Mouse (Mus musculus) intestine, embryonic 14.5 days (tissue): ENCODE measurements at regions not wholly inside any gene's neighbourhood (a gene's known extent, or its start where the extent isn't known, plus 50 kb on each side); places are given as distances from the start of the nearest gene placed in this dataset.
A peak's percentile ranks its signal among the peaks of the same experiment; 100 is the strongest.

Experiments used
- ATAC-seq: fragments of 200-750 bp; cut with Nextera tagmentation; replicated peaks from 2 replicates; pipeline ENCODE4 v1.8.0; 2017; ENCODE audit warnings: low read depth, moderate number of reproducible peaks, moderate TSS enrichment, moderate library complexity; ENCODE audit not compliant: low FRiP score, low TSS enrichment
- DNase-seq: peaks from one replicate; pipeline ENCODE4 v3.0.0-alpha.2; 2018; ENCODE audit warnings: low spot score
- H3K27ac ChIP-seq: fragments of 300-500 bp; sonication (generic); 2 replicates; pipeline ENCODE4 v1.5.1; 2014; ENCODE audit warnings: low read depth, mild to moderate bottlenecking, control low read depth
- H3K27me3 ChIP-seq: fragments of 300-500 bp; sonication (generic); replicated peaks from 2 replicates; pipeline ENCODE4 v1.6.1; 2014; ENCODE audit warnings: low read length, control low read depth; ENCODE audit not compliant: control insufficient read depth, insufficient read depth
- H3K36me3 ChIP-seq: fragments of 300-500 bp; sonication (generic); 2 replicates; pipeline ENCODE4 v1.6.1; 2014; ENCODE audit warnings: low read length, control low read depth; ENCODE audit not compliant: control insufficient read depth, insufficient read depth
- H3K4me1 ChIP-seq: fragments of 300-500 bp; sonication (generic); replicated peaks from 2 replicates; pipeline ENCODE4 v1.6.1; 2014; ENCODE audit warnings: low read length, control low read depth, mixed read lengths; ENCODE audit not compliant: control insufficient read depth, insufficient read depth
- H3K4me2 ChIP-seq: fragments of 300-500 bp; sonication (generic); 2 replicates; pipeline ENCODE4 v1.6.1; 2014; ENCODE audit warnings: low read length
- H3K4me3 ChIP-seq: fragments of 300-500 bp; sonication (generic); 2 replicates; pipeline ENCODE4 v1.5.1; 2014; ENCODE audit warnings: low read depth, low read length, control low read depth, mixed read lengths
- H3K9ac ChIP-seq: fragments of 300-500 bp; sonication (generic); 2 replicates; pipeline ENCODE4 v1.6.1; 2014; ENCODE audit warnings: mild to moderate bottlenecking, low read length
- H3K9me3 ChIP-seq: fragments of 300-500 bp; sonication (generic); 2 replicates; pipeline ENCODE4 v1.6.1; 2016; ENCODE audit warnings: low read length, control low read depth; ENCODE audit not compliant: control insufficient read depth
- WGBS: fragments of 180-500 bp; shearing (Covaris S2); extraction: QIAGEN DNeasy Blood & Tissue Kit; methylation state at CpG from one replicate; pipeline ENCODE4 v1.1.7; 2014; 5-methylcytosine and 5-hydroxymethylcytosine counted together

GRCm38 (mm10) chr10:21470589-21470988 is 93.5 kb downstream of the Aldh8a1 start:
- H3K36me3 ChIP-seq, result no peaks in the 10 kb centered on the region
- no peaks in the 10 kb centered on the region for H3K4me1 ChIP-seq
- H3K27ac ChIP-seq, result no peak overlapping the region
- no peak for ATAC-seq
- H3K4me2 ChIP-seq, result no peak overlapping the region
- no peaks in the 10 kb centered on the region for H3K27me3 ChIP-seq
- no peaks in the 10 kb centered on the region for H3K9me3 ChIP-seq
- 81% methylated on average over 20 of the region's 20 CpGs for WGBS
- H3K4me3 ChIP-seq, result no peak overlapping the region
- DNase-seq, result peak; percentile 35
- H3K9ac ChIP-seq, result no peak overlapping the region

GRCm38 (mm10) chr10:21474242-21474641 is 97.2 kb downstream of the Aldh8a1 start:
- WGBS, result 71% methylated on average over 7 of the region's 7 CpGs
- Histone ChIP-seq H3K4me1 (no peaks in the 10 kb centered on the region), H3K4me2 (no peak overlapping the region), H3K36me3 (no peaks in the 10 kb centered on the region), H3K27ac (no peak overlapping the region), H3K9me3 (no peaks in the 10 kb centered on the region), H3K9ac (no peak overlapping the region), H3K4me3 (no peak overlapping the region), H3K27me3 (no peaks in the 10 kb centered on the region)
- ATAC-seq (no peak), DNase-seq (no peak)

- H3K9ac ChIP-seq, result no peak overlapping the region
- no peaks in the 10 kb centered on the region for H3K27me3 ChIP-seq
- H3K9me3 ChIP-seq, result no peaks in the 10 kb centered on the region
- 69% methylated on average over 3 of the region's 3 CpGs for WGBS
- no peak overlapping the region for H3K27ac ChIP-seq
- DNase-seq (no peak), ATAC-seq (no peak)
- H3K4me2 ChIP-seq, result no peak overlapping the region
- no peak overlapping the region for H3K4me3 ChIP-seq
- H3K36me3 ChIP-seq, result no peaks in the 10 kb centered on the region
- no peaks in the 10 kb centered on the region for H3K4me1 ChIP-seq
Observed at GRCm38 (mm10) chr10:21478004-21478403, 100.9 kb downstream of the Aldh8a1 start.

GRCm38 (mm10) chr10:21479403-21479802 is 102.3 kb downstream of the Aldh8a1 start:
- no peaks in the 10 kb centered on the region for H3K4me1 ChIP-seq
- ATAC-seq, result no peak
- H3K4me3 ChIP-seq, result no peak overlapping the region
- no peak overlapping the region for H3K4me2 ChIP-seq
- no peaks in the 10 kb centered on the region for H3K27me3 ChIP-seq
- H3K9ac ChIP-seq, result no peak overlapping the region
- WGBS, result 84% methylated on average over 3 of the region's 3 CpGs
- H3K27ac ChIP-seq, result no peak overlapping the region
- no peak for DNase-seq
- H3K9me3 ChIP-seq, result no peaks in the 10 kb centered on the region
- no peaks in the 10 kb centered on the region for H3K36me3 ChIP-seq

- ATAC-seq, result no peak
- 84% methylated on average over 3 of the region's 3 CpGs for whole genome bisulfite sequencing
- H3K9ac ChIP-seq, result no peak overlapping the region
- no peaks in the 10 kb centered on the region for H3K27me3 ChIP-seq
- H3K4me2 ChIP-seq, result no peak overlapping the region
- H3K9me3 ChIP-seq, result no peaks in the 10 kb centered on the region
- H3K4me3 ChIP-seq, result no peak overlapping the region
- no peaks in the 10 kb centered on the region for H3K36me3 ChIP-seq
- DNase-seq, result no peak
- no peaks in the 10 kb centered on the region for H3K4me1 ChIP-seq
- H3K27ac ChIP-seq, result no peak overlapping the region
Observed at GRCm38 (mm10) chr10:21481255-21481654, 104.2 kb downstream of the Aldh8a1 start.

- WGBS, result 52% methylated on average over 4 of the region's 4 CpGs
- DNase-seq (no peak), ATAC-seq (no peak)
- Histone ChIP-seq H3K27ac (no peak overlapping the region), H3K9ac (no peak overlapping the region), H3K4me3 (no peak overlapping the region), H3K27me3 (no peaks in the 10 kb centered on the region; the same call in 1 of the 2 replicates), H3K4me2 (no peak overlapping the region), H3K4me1 (no peaks in the 10 kb centered on the region), H3K36me3 (no peaks in the 10 kb centered on the region), H3K9me3 (no peaks in the 10 kb centered on the region)
Observed at GRCm38 (mm10) chr10:21482055-21482454, 105.0 kb downstream of the Aldh8a1 start.

- H3K27ac ChIP-seq, result no peak overlapping the region
Observed at GRCm38 (mm10) chr10:21482659-21483058, 105.6 kb downstream of the Aldh8a1 start.

GRCm38 (mm10) chr10:21483373-21483772 is 106.3 kb downstream of the Aldh8a1 start:
- no peak overlapping the region for H3K9ac ChIP-seq
- no peak overlapping the region for H3K4me3 ChIP-seq

More at GRCm38 (mm10) chr10:21482659-21483058, 105.6 kb downstream of the Aldh8a1 start:
- ATAC-seq (no peak), DNase-seq (no peak)
- Histone ChIP-seq H3K9ac (no peak overlapping the region), H3K4me2 (no peak overlapping the region), H3K4me1 (no peaks in the 10 kb centered on the region), H3K9me3 (no peaks in the 10 kb centered on the region), H3K27me3 (no peaks in the 10 kb centered on the region; the same call in 1 of the 2 replicates), H3K36me3 (no peaks in the 10 kb centered on the region), H3K4me3 (no peak overlapping the region)
- 84% methylated on average over 9 of the region's 9 CpGs for WGBS

GRCm38 (mm10) chr10:21488374-21488930 is 104.5 kb upstream of the 1700020N01Rik start:
- Histone ChIP-seq H3K9me3 (no peaks in the 10 kb centered on the region), H3K36me3 (no peaks in the 10 kb centered on the region), H3K9ac (no peak overlapping the region), H3K4me1 (no peaks in the 10 kb centered on the region), H3K4me3 (no peak overlapping the region), H3K27ac (no peak overlapping the region), H3K27me3 (no peaks in the 10 kb centered on the region; the same call in 1 of the 2 replicates), H3K4me2 (no peak overlapping the region)
- DNase-seq (no peak), ATAC-seq (no peak)
- 62% methylated on average over 7 of the region's 7 CpGs for WGBS

More at GRCm38 (mm10) chr10:21483373-21483772, 106.3 kb downstream of the Aldh8a1 start:
- Histone ChIP-seq H3K27me3 (no peaks in the 10 kb centered on the region; the same call in 1 of the 2 replicates), H3K36me3 (no peaks in the 10 kb centered on the region), H3K27ac (no peak overlapping the region), H3K9me3 (no peaks in the 10 kb centered on the region), H3K4me2 (no peak overlapping the region), H3K4me1 (no peaks in the 10 kb centered on the region)
- DNase-seq (no peak), ATAC-seq (no peak)
- WGBS, result 81% methylated on average over 3 of the region's 3 CpGs
